Mouse (Mus musculus) hindbrain, embryonic 11.5 days (tissue): ENCODE data around the gene Cyp39a1. TPM values are rescaled to one million over a fixed set of nuclear protein-coding genes. Genes with fewer than 3 reads are reported as not detected.

Source experiments
- ATAC-seq: fragments of 200-750 bp; cut with Nextera tagmentation; 2 replicates; pipeline ENCODE4 v1.8.0; 2017; ENCODE audit warnings: mild to moderate bottlenecking, moderate TSS enrichment, moderate library complexity; ENCODE audit not compliant: low FRiP score
- DNase-seq: peaks from one replicate; pipeline ENCODE4 v3.0.0-alpha.2; 2015; ENCODE audit warnings: low spot score
- H3K27ac ChIP-seq: fragments of 300-500 bp; sonication (generic); 2 replicates; pipeline ENCODE4 v1.5.1; 2014; ENCODE audit warnings: mild to moderate bottlenecking, low read depth, low read length
- H3K27me3 ChIP-seq: fragments of 300-500 bp; sonication (generic); 2 replicates; pipeline ENCODE4 v1.6.1; 2014; ENCODE audit warnings: mild to moderate bottlenecking, low read length, moderate library complexity, mixed read lengths; ENCODE audit not compliant: control insufficient read depth, insufficient read depth
- H3K36me3 ChIP-seq: fragments of 300-500 bp; sonication (generic); 2 replicates; pipeline ENCODE4 v1.6.1; 2014; ENCODE audit warnings: mild to moderate bottlenecking, low read length, moderate library complexity, mixed read lengths; ENCODE audit not compliant: control insufficient read depth, insufficient read depth
- H3K4me1 ChIP-seq: fragments of 300-500 bp; sonication (generic); replicated peaks from 2 replicates; pipeline ENCODE4 v1.6.1; 2014; ENCODE audit warnings: low read length, mixed read lengths; ENCODE audit not compliant: control insufficient read depth, insufficient read depth
- H3K4me2 ChIP-seq: fragments of 300-500 bp; sonication (generic); replicated peaks from 2 replicates; pipeline ENCODE4 v1.6.1; 2014; ENCODE audit warnings: mild to moderate bottlenecking, low read depth, low read length
- H3K4me3 ChIP-seq: fragments of 300-500 bp; sonication (generic); 2 replicates; pipeline ENCODE4 v1.5.1; 2014; ENCODE audit warnings: low read depth, low read length
- H3K9ac ChIP-seq: fragments of 300-500 bp; sonication (generic); 2 replicates; pipeline ENCODE4 v1.6.1; 2014; ENCODE audit warnings: low read depth, low read length
- H3K9me3 ChIP-seq: fragments of 300-500 bp; sonication (generic); 2 replicates; pipeline ENCODE4 v1.6.1; 2016; ENCODE audit warnings: low read length; ENCODE audit not compliant: control insufficient read depth
- WGBS: fragments of 180-500 bp; shearing (Covaris S2); extraction: QIAGEN DNeasy Blood & Tissue Kit; methylation state at CpG from one replicate; pipeline ENCODE4 v1.1.7; 2014; 5-methylcytosine and 5-hydroxymethylcytosine counted together
- polyA plus RNA-seq: library from polyadenylated mRNA; unstranded; fragments of >200 nt; fragmentation: Nextera tagmentation; extraction: Ambion mirVana; gene quantifications from 2 replicates; pipeline ENCODE4 v1.2.1, GENCODE M21; 2014

Gene Cyp39a1
- polyA plus RNA-seq, 1 experiment from 2014 or later, result 28.9 TPM

DNA sequence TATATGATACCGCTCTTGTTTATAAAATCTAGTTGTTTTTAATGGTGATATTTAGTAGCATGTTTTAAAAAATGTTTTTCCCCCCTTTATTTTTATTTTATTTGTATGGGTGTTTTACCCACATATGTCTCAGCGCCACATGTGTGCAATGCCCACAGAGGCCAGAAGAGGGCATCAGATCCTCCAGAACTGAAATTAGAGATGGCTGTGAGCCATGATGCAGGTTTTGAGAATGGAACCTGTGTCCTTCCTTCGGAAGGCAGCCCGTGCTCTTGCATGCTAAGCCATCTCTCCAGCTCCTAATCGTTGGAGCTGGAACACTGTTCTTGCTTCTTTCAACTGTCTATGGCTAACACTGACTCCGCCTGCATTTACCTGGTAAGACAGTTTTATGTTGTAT lies 33.8 kb downstream of the Cyp39a1 start:
- no peak overlapping the region for H3K4me3 ChIP-seq
- DNase-seq (peak; percentile 81), ATAC-seq (no peak)
- H3K4me2 ChIP-seq, result no peak overlapping the region
- no peaks in the 10 kb centered on the region for H3K4me1 ChIP-seq
- 78% methylated on average over 6 of the region's 6 CpGs for WGBS
- no peak overlapping the region for H3K9ac ChIP-seq
- no peaks in the 10 kb centered on the region for H3K27me3 ChIP-seq
- no peak overlapping the region for H3K27ac ChIP-seq
- no peaks in the 10 kb centered on the region for H3K9me3 ChIP-seq
- no peaks in the 10 kb centered on the region for H3K36me3 ChIP-seq

DNA sequence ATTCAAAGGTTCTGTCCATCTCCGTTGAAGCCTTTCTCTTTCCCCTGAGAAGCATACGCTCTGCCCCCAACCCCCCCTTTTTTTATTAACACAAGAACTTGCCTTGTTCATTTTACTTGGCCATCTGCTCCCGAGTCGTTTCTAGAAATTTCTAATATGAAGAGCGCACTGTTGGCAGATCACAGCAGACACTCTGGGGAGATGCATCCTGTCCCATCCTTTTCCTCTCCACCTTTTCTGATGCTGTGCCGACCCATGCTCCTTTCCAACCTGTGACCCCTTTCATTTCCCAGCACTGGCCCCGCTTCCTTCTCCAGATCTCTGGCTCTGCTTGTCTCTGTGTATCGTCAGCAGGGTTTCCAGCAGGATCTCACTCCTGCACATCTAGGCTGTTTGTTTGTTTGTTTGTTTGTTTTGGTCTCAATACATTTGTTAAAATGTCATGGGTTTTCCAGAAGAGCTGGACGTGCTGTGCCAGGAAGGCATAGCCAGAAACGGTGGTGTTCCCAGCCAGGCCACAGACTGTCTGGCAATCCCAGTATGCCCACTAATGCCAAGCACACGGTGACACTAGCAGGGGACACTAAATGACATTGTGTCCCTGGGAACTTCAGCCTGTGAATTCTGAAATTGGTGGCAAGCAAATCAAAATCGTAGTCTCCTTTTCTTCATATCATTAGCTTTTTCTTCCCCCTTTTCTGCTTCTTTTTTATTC lies 37.1 kb downstream of the Cyp39a1 start:
- DNase-seq (no peak), ATAC-seq (no peak)
- Histone ChIP-seq H3K9ac (no peak overlapping the region), H3K36me3 (no peaks in the 10 kb centered on the region), H3K4me1 (no peaks in the 10 kb centered on the region), H3K9me3 (no peaks in the 10 kb centered on the region), H3K27ac (no peak overlapping the region), H3K4me3 (no peak overlapping the region), H3K27me3 (no peaks in the 10 kb centered on the region), H3K4me2 (no peak overlapping the region)
- WGBS, result 90% methylated on average over 12 of the region's 12 CpGs

DNA sequence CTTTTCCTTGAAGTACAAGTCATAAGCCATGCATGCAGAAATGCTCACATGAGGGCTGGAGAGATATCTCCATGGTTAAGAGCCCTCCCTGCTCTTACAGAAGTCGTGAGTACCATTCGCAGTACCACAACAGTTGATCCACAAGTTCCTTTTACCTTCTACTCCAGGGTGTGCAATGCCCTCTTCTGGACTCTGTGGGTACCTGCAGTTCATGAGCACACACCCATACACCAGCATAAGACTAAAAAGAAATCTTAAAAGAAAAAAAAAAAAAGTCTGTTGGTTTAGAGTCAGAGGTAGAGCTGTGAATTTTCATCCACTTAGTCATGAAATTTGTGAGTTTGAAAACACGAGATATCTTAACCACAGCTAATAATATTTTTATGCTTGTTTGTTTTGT lies 39.5 kb downstream of the Cyp39a1 start:
- H3K27me3 ChIP-seq, result no peaks in the 10 kb centered on the region
- no peak overlapping the region for H3K9ac ChIP-seq
- 92% methylated on average over 3 of the region's 3 CpGs for WGBS
- no peak overlapping the region for H3K4me2 ChIP-seq
- H3K27ac ChIP-seq, result no peak overlapping the region
- no peaks in the 10 kb centered on the region for H3K9me3 ChIP-seq
- no peak overlapping the region for H3K4me3 ChIP-seq
- no peaks in the 10 kb centered on the region for H3K4me1 ChIP-seq
- DNase-seq (no peak), ATAC-seq (no peak)
- H3K36me3 ChIP-seq, result no peaks in the 10 kb centered on the region

DNA sequence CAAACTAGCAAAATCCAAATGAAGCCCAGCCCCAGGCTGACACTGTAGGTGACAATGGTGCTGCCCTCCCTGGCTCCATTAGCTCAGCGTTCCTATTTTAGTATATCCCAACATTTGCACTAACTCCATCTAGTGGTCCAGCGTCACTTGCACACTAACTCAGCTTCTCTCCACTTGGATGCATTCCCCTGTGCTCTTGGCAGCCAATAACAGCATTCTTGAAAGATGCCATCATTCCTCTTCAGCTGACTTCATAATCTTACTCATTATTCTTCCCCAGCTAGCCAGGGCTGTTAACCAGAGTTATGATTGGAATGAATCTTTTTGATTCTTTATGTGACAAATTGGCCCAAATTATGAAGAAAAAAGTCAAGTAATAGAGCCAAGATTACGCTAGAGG lies 40.0 kb downstream of the Cyp39a1 start:
- no peak for ATAC-seq
- Histone ChIP-seq H3K4me3 (no peak overlapping the region), H3K27me3 (no peaks in the 10 kb centered on the region), H3K4me2 (no peak overlapping the region), H3K27ac (no peak overlapping the region), H3K9me3 (no peaks in the 10 kb centered on the region), H3K4me1 (no peaks in the 10 kb centered on the region), H3K36me3 (no peaks in the 10 kb centered on the region), H3K9ac (no peak overlapping the region)
- DNase-seq, result no peak
- 85% methylated on average over 3 of the region's 3 CpGs for WGBS

DNA sequence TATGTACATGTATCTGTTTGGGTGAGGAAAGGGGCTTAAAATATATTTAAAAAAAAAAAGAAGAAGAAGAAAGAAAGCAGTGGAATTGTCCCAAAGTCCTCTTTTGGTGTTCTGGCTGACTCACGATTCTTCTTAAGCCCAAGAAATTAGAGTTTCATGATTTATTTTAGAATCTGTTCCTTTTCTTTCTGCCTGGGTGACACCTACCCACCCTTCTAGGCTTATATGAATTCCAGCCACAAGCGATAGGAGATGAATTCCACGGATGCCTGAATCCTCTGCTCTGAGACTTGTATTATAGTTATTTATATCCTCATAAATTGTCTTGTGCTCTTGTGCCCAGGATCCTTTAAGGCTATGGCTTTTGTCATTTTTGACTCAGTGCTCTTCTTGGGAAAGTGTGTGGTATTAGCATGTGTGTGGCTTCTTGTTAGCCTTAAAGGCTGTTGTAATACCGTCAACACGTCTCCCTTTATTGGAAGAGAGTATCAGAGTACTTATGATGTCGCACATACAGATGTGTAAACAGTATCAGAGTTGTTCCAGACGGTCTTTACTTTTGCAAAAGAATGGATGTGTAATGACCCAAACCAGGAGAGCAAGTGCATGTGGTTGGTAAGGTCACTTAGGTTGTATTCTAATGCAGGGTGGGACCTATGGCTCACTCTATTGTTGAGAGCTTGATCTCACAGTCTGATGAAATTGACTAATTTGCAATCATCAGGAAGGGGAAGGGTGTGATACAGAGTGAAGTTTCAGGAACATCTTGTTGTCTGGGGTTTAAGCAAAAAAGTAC lies 44.5 kb downstream of the Cyp39a1 start:
- Histone ChIP-seq H3K4me2 (no peak overlapping the region), H3K9ac (no peak overlapping the region), H3K27ac (no peak overlapping the region), H3K9me3 (no peaks in the 10 kb centered on the region), H3K4me3 (no peak overlapping the region), H3K27me3 (no peaks in the 10 kb centered on the region), H3K4me1 (no peaks in the 10 kb centered on the region), H3K36me3 (no peaks in the 10 kb centered on the region)
- 89% methylated on average over 7 of the region's 7 CpGs for WGBS
- ATAC-seq (no peak), DNase-seq (no peak)

DNA sequence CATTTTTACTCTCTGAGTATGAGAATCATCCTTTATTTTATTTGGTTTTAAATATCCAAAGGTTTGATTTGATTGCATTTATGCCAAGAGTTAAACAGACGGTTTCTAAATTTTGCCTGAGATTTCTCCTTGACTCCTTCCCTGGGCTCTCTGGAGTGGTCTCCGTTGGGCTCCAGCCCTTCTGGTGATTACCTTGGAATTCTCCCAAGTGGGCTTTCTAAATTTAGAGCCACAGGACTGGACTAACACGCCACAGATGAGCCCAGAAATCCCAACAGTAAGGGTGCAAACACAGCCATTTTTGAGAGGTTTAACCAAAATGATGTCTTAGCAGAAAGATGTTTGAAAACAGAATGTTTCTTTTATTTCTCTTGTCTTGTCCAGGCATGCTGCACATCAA lies 47.0 kb downstream of the Cyp39a1 start:
- Histone ChIP-seq H3K4me2 (no peak overlapping the region), H3K9ac (no peak overlapping the region), H3K9me3 (no peaks in the 10 kb centered on the region), H3K4me1 (no peaks in the 10 kb centered on the region), H3K36me3 (no peaks in the 10 kb centered on the region), H3K4me3 (no peak overlapping the region), H3K27ac (no peak overlapping the region), H3K27me3 (no peaks in the 10 kb centered on the region)
- ATAC-seq, result no peak
- 84% methylated on average over 3 of the region's 3 CpGs for WGBS
- no peak for DNase-seq

DNA sequence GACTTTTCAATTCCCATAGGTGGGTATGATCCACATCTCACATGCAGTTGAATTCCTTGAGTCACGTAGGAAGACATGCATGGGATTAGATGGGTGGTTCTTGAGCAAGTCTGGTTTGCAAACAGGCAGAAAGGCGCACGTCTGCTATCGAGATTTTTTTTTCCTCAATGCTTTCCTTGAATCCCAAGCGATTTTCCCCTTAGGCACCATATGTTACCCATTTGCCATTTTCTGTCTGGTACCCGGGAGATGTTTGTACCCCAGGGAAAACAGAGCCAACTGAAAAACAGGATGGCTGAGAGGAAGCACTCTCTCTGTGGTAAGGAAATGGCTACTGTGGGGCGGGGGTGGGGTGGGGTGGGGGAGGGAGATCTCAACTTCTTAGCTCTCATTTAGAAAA lies 49.4 kb downstream of the Cyp39a1 start:
- Histone ChIP-seq H3K27me3 (no peaks in the 10 kb centered on the region), H3K4me1 (no peaks in the 10 kb centered on the region), H3K9me3 (no peaks in the 10 kb centered on the region), H3K27ac (no peak overlapping the region), H3K4me3 (no peak overlapping the region), H3K4me2 (no peak overlapping the region), H3K36me3 (no peaks in the 10 kb centered on the region), H3K9ac (no peak overlapping the region)
- WGBS, result 63% methylated on average over 7 of the region's 7 CpGs
- no peak for DNase-seq
- ATAC-seq, result no peak

DNA sequence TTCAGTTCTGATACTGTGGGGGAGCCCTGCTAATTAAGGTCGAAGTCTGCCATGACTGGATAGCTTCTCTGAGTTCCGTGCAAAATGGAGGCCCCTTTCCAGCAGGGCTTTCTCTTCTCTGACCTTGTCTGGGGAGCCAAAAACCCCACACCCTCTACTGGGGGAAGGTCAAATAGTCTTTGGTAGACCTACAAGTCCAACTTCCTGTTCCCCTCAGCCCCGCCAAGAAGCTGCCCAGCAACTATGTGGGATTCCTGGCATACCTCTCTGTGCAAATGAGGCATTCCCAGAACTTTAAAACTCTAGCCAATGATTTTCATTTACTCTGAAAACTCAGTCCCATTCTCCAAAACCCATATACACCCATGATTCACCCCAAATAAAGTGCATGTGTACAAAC lies 52.2 kb downstream of the Cyp39a1 start:
- DNase-seq (no peak), ATAC-seq (no peak)
- Histone ChIP-seq H3K4me3 (no peak overlapping the region), H3K27me3 (no peaks in the 10 kb centered on the region), H3K27ac (no peak overlapping the region), H3K4me1 (no peaks in the 10 kb centered on the region), H3K4me2 (no peak overlapping the region), H3K36me3 (no peaks in the 10 kb centered on the region), H3K9ac (no peak overlapping the region), H3K9me3 (no peaks in the 10 kb centered on the region)
- WGBS, result 84% methylated on average over 3 of the region's 3 CpGs

DNA sequence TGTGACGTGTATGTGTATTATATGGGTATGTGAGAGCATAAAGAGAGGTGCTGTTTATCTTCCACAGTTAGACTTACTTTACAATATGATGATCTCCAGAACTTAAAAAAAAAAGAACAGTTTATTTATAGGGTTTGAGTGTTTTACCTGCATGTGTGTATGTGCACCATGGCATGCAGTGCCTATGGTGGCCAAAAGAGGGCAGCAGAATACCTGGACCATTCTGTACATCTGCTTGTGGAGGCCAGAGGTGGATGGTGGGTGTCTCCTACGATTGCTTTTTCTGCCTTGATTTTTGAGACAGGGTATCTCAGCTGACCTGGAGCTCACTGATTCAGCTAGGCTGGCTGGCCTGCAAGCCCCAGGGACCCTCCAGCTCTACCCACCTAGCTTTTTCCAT lies 57.3 kb downstream of the Cyp39a1 start:
- no peak overlapping the region for H3K4me3 ChIP-seq
- no peak overlapping the region for H3K9ac ChIP-seq
- no peaks in the 10 kb centered on the region for H3K4me1 ChIP-seq
- ATAC-seq (no peak), DNase-seq (no peak)
- no peak overlapping the region for H3K4me2 ChIP-seq
- H3K36me3 ChIP-seq, result no peaks in the 10 kb centered on the region
- no peaks in the 10 kb centered on the region for H3K9me3 ChIP-seq
- WGBS, result 91% methylated on average over 2 of the region's 2 CpGs
- H3K27me3 ChIP-seq, result no peaks in the 10 kb centered on the region
- H3K27ac ChIP-seq, result no peak overlapping the region
